Mouse (Mus musculus) CH12.LX (cell line): Measurements from ENCODE around the gene Pam.

Experiments used
- BHLHE40 ChIP-seq: IDR thresholded peaks from 2 replicates; pipeline ENCODE4 v1.6.1; 2011; ENCODE audit warnings: mild to moderate bottlenecking, low read depth, low read length, improper control_type of control experiment
- CTCF ChIP-seq, 2 experiments: IDR thresholded peaks in 1 of 2; conservative IDR thresholded peaks in 1 of 2; 2 replicates each; pipeline ENCODE4 v1.5.1; 2011 to 2012; ENCODE audit warnings: low read depth in 2 of 2, low read length in 2 of 2, improper control_type of control experiment in 1 of 2, inconsistent platforms in 1 of 2, mild to moderate bottlenecking in 1 of 2, moderate library complexity in 1 of 2
- E2F4 ChIP-seq: IDR thresholded peaks from 2 replicates; pipeline ENCODE4 v1.6.1; 2011; ENCODE audit warnings: low read depth, low read length, improper control_type of control experiment; ENCODE audit not compliant: insufficient replicate concordance
- EP300 ChIP-seq: IDR thresholded peaks from 2 replicates; pipeline ENCODE4 v1.6.1; 2011; ENCODE audit warnings: low read length, improper control_type of control experiment
- HCFC1 ChIP-seq: IDR thresholded peaks from 2 replicates; pipeline ENCODE4 v1.6.1; 2012; ENCODE audit warnings: low read depth, mild to moderate bottlenecking, inconsistent platforms, low read length, improper control_type of control experiment
- JUND ChIP-seq: conservative IDR thresholded peaks from 2 replicates; pipeline ENCODE4 v1.6.1; 2011; ENCODE audit warnings: low read depth, low read length, improper control_type of control experiment
- KAT2A ChIP-seq: IDR thresholded peaks from 2 replicates; pipeline ENCODE4 v1.6.1; 2012; ENCODE audit warnings: low read length, improper control_type of control experiment, inconsistent platforms; ENCODE audit not compliant: insufficient replicate concordance
- MAX ChIP-seq: IDR thresholded peaks from 2 replicates; pipeline ENCODE4 v1.6.1; 2011; ENCODE audit warnings: low read length, improper control_type of control experiment
- MXI1 ChIP-seq: IDR thresholded peaks from 2 replicates; pipeline ENCODE4 v1.6.1; 2011; ENCODE audit warnings: mild to moderate bottlenecking, low read depth, low read length, improper control_type of control experiment
- POLR2A ChIP-seq: IDR thresholded peaks from 2 replicates; pipeline ENCODE4 v1.6.1; 2011; ENCODE audit warnings: low read depth, mild to moderate bottlenecking, improper control_type of control experiment, low read length
- POLR2AphosphoS2 ChIP-seq: IDR thresholded peaks from 2 replicates; pipeline ENCODE4 v1.6.1; 2011; ENCODE audit warnings: low read depth, low read length, improper control_type of control experiment
- TBP ChIP-seq: conservative IDR thresholded peaks from 2 replicates; pipeline ENCODE4 v1.6.1; 2011; ENCODE audit warnings: low read depth, low read length, improper control_type of control experiment
- ZC3H11A ChIP-seq: IDR thresholded peaks from 2 replicates; pipeline ENCODE4 v1.6.1; 2012; ENCODE audit warnings: low read depth, mild to moderate bottlenecking, inconsistent platforms, low read length, improper control_type of control experiment

DNA sequence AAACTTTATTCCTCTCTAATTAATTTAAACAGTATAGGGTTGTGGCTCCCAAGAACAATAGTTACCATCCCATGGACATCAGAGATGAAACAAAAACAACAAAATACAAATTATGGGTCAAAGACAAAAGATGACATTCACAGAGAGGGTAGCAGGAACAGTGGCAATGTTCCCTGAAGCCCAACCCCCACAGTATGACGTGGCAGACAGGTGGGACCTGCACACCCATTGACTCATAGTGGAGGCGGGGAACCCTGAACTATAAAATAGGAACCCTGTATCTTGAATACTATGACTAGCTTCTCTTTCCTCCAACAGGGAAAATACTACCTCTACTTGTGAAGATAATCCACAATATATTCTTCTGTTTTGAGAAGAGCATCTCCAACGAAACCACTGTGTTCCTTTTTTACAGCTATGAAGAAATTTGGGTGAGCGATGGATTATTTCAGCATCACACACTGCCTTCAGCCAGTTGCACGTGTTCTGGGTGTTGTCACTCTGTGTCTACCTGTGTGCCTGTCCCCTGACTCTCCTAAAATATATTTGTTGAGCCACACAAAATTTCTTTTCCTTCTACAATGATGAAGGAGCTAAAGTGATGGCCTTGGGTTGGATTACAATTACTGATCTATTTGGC lies 6.0 kb downstream of the Pam start:
- TF ChIP-seq TBP (no peak), ZC3H11A (no peak), POLR2AphosphoS2 (no peak), CTCF (conservative IDR thresholded peaks at IDR 0.05 in 1 of 2, IDR thresholded peaks at IDR 0.05 in 1 of 2; ENCODE audit: low read depth in 2 of 2, low read length in 2 of 2) (no peak), BHLHE40 (no peak), JUND (no peak), HCFC1 (no peak), E2F4 (no peak), EP300 (no peak), MAX (no peak), POLR2A (no peak), KAT2A (no peak), MXI1 (no peak)
